Comparison of ENCODE assay signal across 15 mouse cellular contexts in genomic region chr1:128766894-128767268, GRCm38 (mm10).
DNase-seq lines count a peak whose midpoint lies in the region; ATAC-seq and TF ChIP-seq lines count a peak whose summit lies in the region.
"Had no signal": no experiment of that assay in that cellular context is flagged by ENCODE, and none has a peak within 500 bp of the region (broad histone marks: within the 10 kb centered on the region; RNA-seq: fewer than 3 reads in every experiment).

No protein-coding gene starts in this region.

- peak overlapping the region; percentile 46 for H3K9ac ChIP-seq in CH12.LX (ENCODE audit: insufficient read depth, low read depth)
- H3K9ac ChIP-seq in stomach, embryonic 15.5 days: no peak overlapping the region
- H3K9ac ChIP-seq: forebrain, embryonic 13.5 days; intestine, embryonic 15.5 days had no signal

- no peaks in the 10 kb centered on the region for H3K9me3 ChIP-seq in CH12.LX (replicated peaks; ENCODE audit: low read length)
- H3K9me3 ChIP-seq in stomach, embryonic 15.5 days: no peaks in the 10 kb centered on the region
- H3K9me3 ChIP-seq: forebrain, embryonic 13.5 days; heart, embryonic 10.5 days; intestine, embryonic 15.5 days had no signal

- TF ChIP-seq EP300 in CH12.LX (IDR thresholded peaks at IDR 0.05; ENCODE audit: low read length): peak; percentile 78

- peak; percentile 12 for DNase-seq in spleen, adult 12 weeks (ENCODE audit: low spot score)
- no peak for DNase-seq in spleen, postnatal 4 days (ENCODE audit: low spot score in 2 of 2)
- peak; percentile 87 for DNase-seq in CH12.LX (ENCODE audit: extremely low read depth)
- no peak for DNase-seq in retina, postnatal 1 day
- no peak for DNase-seq in left cerebral cortex, adult 2 months (ENCODE audit: extremely low spot score in 1 of 2, low spot score in 2 of 2)
- DNase-seq in cerebellum, adult 9-10 months: no peak
- DNase-seq: adrenal gland, postnatal 25 days; heart, postnatal 36 days; kidney, postnatal 36 days; lung, adult 18-20 months had no signal

- no peak; the same call in none of the 2 replicates for TF ChIP-seq RAD21 in CH12.LX (IDR thresholded peaks at IDR 0.05; ENCODE audit: low read depth, low read length)

- WGBS in stomach, embryonic 15.5 days: 61% methylated on average over 7 of the region's 7 CpGs

- in situ Hi-C loops in CH12.LX (cut with MboI; ENCODE audit: low pct_ligation_motif_present, low pct_unique_long_range_greater_than_20kb, low sequenced_read_pairs): no loop called here

- H3K36me3 ChIP-seq in CH12.LX (replicated peaks in 1 of 2; ENCODE audit: control insufficient read depth in 1 of 2, insufficient read depth in 1 of 2, low read length in 1 of 2): no peaks in the 10 kb centered on the region
- H3K36me3 ChIP-seq in stomach, embryonic 15.5 days: no peaks in the 10 kb centered on the region
- H3K36me3 ChIP-seq: heart, embryonic 10.5 days; intestine, embryonic 15.5 days had no signal

- dilution Hi-C loops in CH12.LX (cut with MboI; ENCODE audit: extremely low pct_ligation_motif_present, extremely low pct_unique_long_range_greater_than_20kb, low sequenced_read_pairs): no loop called here

- H3K4me2 ChIP-seq in CH12.LX (ENCODE audit: insufficient read depth, low read depth, poor library complexity, severe bottlenecking): peak overlapping the region; percentile 77
- no peak overlapping the region for H3K4me2 ChIP-seq in stomach, embryonic 15.5 days
- H3K4me2 ChIP-seq: forebrain, embryonic 13.5 days; intestine, embryonic 15.5 days had no signal

- peak; percentile 70 for ATAC-seq in megakaryocyte, adult 5-6 weeks (ENCODE audit: poor library complexity, severe bottlenecking)
- no peak for ATAC-seq in stomach, embryonic 15.5 days (ENCODE audit: insufficient read depth, low FRiP score, low read depth)
- ATAC-seq: forebrain, embryonic 13.5 days; intestine, embryonic 15.5 days had no signal

- H3K4me1 ChIP-seq in CH12.LX (ENCODE audit: control insufficient read depth in 1 of 2, insufficient read depth in 2 of 2): peaks cover 26 to 40% of the 10 kb centered on the region in 2 experiments
- H3K4me1 ChIP-seq in stomach, embryonic 15.5 days: no peaks in the 10 kb centered on the region; the same call in 1 of the 2 replicates
- H3K4me1 ChIP-seq: forebrain, embryonic 13.5 days; heart, embryonic 10.5 days; intestine, embryonic 15.5 days had no signal

- no peak for TF ChIP-seq CTCF in CH12.LX (conservative IDR thresholded peaks at IDR 0.05 in 1 of 2, IDR thresholded peaks at IDR 0.05 in 1 of 2; ENCODE audit: low read depth in 2 of 2, low read length in 2 of 2)
- no peak for TF ChIP-seq CTCF in left cerebral cortex, adult 2 months (IDR thresholded peaks at IDR 0.05)

- H3K79me2 ChIP-seq in CH12.LX (replicated peaks; ENCODE audit: control insufficient read depth, extremely low read depth, insufficient read depth, poor library complexity, severe bottlenecking): no peaks in the 10 kb centered on the region

- TF ChIP-seq POLR2A in CH12.LX (IDR thresholded peaks at IDR 0.05; ENCODE audit: low read depth, low read length): peak; percentile 7; the same call in 1 of the 2 replicates

- intact Hi-C loops in left cerebral cortex, adult 2 months (cut with DNase I): no loop called here

- H3K4me3 ChIP-seq in CH12.LX (replicated peaks in 1 of 3; ENCODE audit: low read depth in 2 of 3, low read length in 2 of 3, poor library complexity in 1 of 3): no peak overlapping the region
- H3K4me3 ChIP-seq in stomach, embryonic 15.5 days (replicated peaks): no peak overlapping the region
- no peak overlapping the region for H3K4me3 ChIP-seq in left cerebral cortex, adult 2 months
- H3K4me3 ChIP-seq: forebrain, embryonic 13.5 days; heart, embryonic 10.5 days; intestine, embryonic 15.5 days had no signal

- H3K27me3 ChIP-seq in CH12.LX (replicated peaks): no peaks in the 10 kb centered on the region
- no peaks in the 10 kb centered on the region for H3K27me3 ChIP-seq in stomach, embryonic 15.5 days (replicated peaks)
- H3K27me3 ChIP-seq: forebrain, embryonic 13.5 days; intestine, embryonic 15.5 days had no signal

- H3K27ac ChIP-seq in CH12.LX (ENCODE audit: insufficient read depth, low read depth): peak overlapping the region; percentile 87
- peak overlapping the region; percentile 76; the same call in 1 of the 2 replicates for H3K27ac ChIP-seq in stomach, embryonic 15.5 days
- no peak overlapping the region for H3K27ac ChIP-seq in left cerebral cortex, adult 2 months
- H3K27ac ChIP-seq: forebrain, embryonic 13.5 days; heart, embryonic 10.5 days; intestine, embryonic 15.5 days had no signal

TF ChIP-seq in CH12.LX, 34 proteins besides CTCF, POLR2A, EP300 and RAD21:
- TF ChIP-seq ZMIZ1 (IDR thresholded peaks at IDR 0.05; ENCODE audit: low read depth, low read length) (no peak; the same call in 1 of the 2 replicates), PAX5 (IDR thresholded peaks at IDR 0.05; ENCODE audit: low read length) (no peak), ZKSCAN1 (IDR thresholded peaks at IDR 0.05; ENCODE audit: borderline replicate concordance, low read depth, low read length) (no peak), KAT2A (IDR thresholded peaks at IDR 0.05; ENCODE audit: insufficient replicate concordance, low read length) (0 out of 2 replicates have a peak, but pooled peaks have one; percentile 41), TBP (conservative IDR thresholded peaks at IDR 0.05; ENCODE audit: low read depth, low read length) (peak; percentile 69; the same call in 1 of the 2 replicates), MAFK (IDR thresholded peaks at IDR 0.05; ENCODE audit: insufficient replicate concordance, low read length) (peak; percentile 89), GABPA (IDR thresholded peaks at IDR 0.05; ENCODE audit: insufficient replicate concordance, low read depth, low read length) (no peak), TCF12 (IDR thresholded peaks at IDR 0.05; ENCODE audit: low read depth, low read length) (peak; percentile 85), USF2 (conservative IDR thresholded peaks at IDR 0.05; ENCODE audit: low read depth, low read length) (no peak), POLR2AphosphoS2 (IDR thresholded peaks at IDR 0.05; ENCODE audit: low read depth, low read length) (peak; percentile 38; the same call in 1 of the 2 replicates), ZC3H11A (IDR thresholded peaks at IDR 0.05; ENCODE audit: low read depth, low read length) (no peak), MAX (IDR thresholded peaks at IDR 0.05; ENCODE audit: low read length) (peak; percentile 83), ETS1 (conservative IDR thresholded peaks at IDR 0.05; ENCODE audit: low read depth, low read length) (peak; percentile 91), SIN3A (IDR thresholded peaks at IDR 0.05; ENCODE audit: low read length) (peak; percentile 76), ZNF384 (IDR thresholded peaks at IDR 0.05; ENCODE audit: low read depth, low read length) (peak; percentile 90), IRF4 (IDR thresholded peaks at IDR 0.05; ENCODE audit: low read depth, low read length) (peak; percentile 87), UBTF (IDR thresholded peaks at IDR 0.05; ENCODE audit: low read depth, low read length) (no peak), JUND (conservative IDR thresholded peaks at IDR 0.05; ENCODE audit: low read depth, low read length) (no peak; the same call in 1 of the 2 replicates), CHD1 (IDR thresholded peaks at IDR 0.05; ENCODE audit: low read depth, low read length) (no peak), ELF1 (IDR thresholded peaks at IDR 0.05; ENCODE audit: low read depth, low read length) (peak; percentile 73), RCOR1 (conservative IDR thresholded peaks at IDR 0.05; ENCODE audit: low read depth, low read length) (peak; percentile 91), JUN (IDR thresholded peaks at IDR 0.05; ENCODE audit: insufficient read depth, low read depth, low read length) (peak; percentile 47; the same call in 1 of the 2 replicates), CHD2 (IDR thresholded peaks at IDR 0.05; ENCODE audit: low read length) (peak; percentile 63; the same call in 1 of the 2 replicates), NELFE (IDR thresholded peaks at IDR 0.05; ENCODE audit: low read depth, low read length) (0 out of 2 replicates have a peak, but pooled peaks have one; percentile 30), MXI1 (IDR thresholded peaks at IDR 0.05; ENCODE audit: low read depth, low read length) (peak; percentile 38; the same call in 1 of the 2 replicates), BHLHE40 (IDR thresholded peaks at IDR 0.05; ENCODE audit: low read depth, low read length) (peak; percentile 90), HCFC1 (IDR thresholded peaks at IDR 0.05; ENCODE audit: low read depth, low read length) (peak; percentile 20; the same call in 1 of the 2 replicates), NRF1 (IDR thresholded peaks at IDR 0.05; ENCODE audit: low read depth, low read length) (peak; percentile 34; the same call in 1 of the 2 replicates), MAZ (IDR thresholded peaks at IDR 0.05; ENCODE audit: low read depth, low read length) (peak; percentile 84; the same call in 1 of the 2 replicates), E2F4 (IDR thresholded peaks at IDR 0.05; ENCODE audit: insufficient replicate concordance, low read depth, low read length) (peak; percentile 59; the same call in 1 of the 2 replicates), SMC3 (IDR thresholded peaks at IDR 0.05; ENCODE audit: low read depth, low read length) (no peak), USF1 (IDR thresholded peaks at IDR 0.05; ENCODE audit: low read depth, low read length) (no peak), MYC (IDR thresholded peaks at IDR 0.05; ENCODE audit: low read depth, low read length) (peak; percentile 75), MEF2A (IDR thresholded peaks at IDR 0.05; ENCODE audit: borderline replicate concordance, low read depth, low read length) (peak; percentile 96)

Comparison
In these comparisons a context has a peak if more than half of its experiments do, and no peak if none do; other contexts are left out.
1. DNase-seq: peak in spleen, adult 12 weeks (single experiment) and CH12.LX (single experiment); none in spleen, postnatal 4 days (0 of 2), retina, postnatal 1 day (single experiment), left cerebral cortex, adult 2 months (0 of 2) and cerebellum, adult 9-10 months (single experiment).